Mouse (Mus musculus) forebrain, embryonic 14.5 days (tissue): Measurements from ENCODE around the gene Ttc32. TPM values are rescaled to one million over a fixed set of nuclear protein-coding genes. Genes with fewer than 3 reads are reported as not detected.

Source experiments
- ATAC-seq: fragments of 200-750 bp; cut with Nextera tagmentation; 2 replicates; pipeline ENCODE4 v1.8.0; 2017; ENCODE audit warnings: mild to moderate bottlenecking, moderate library complexity
- DNase-seq: peaks from one replicate; pipeline ENCODE4 v3.0.0-alpha.2; 2015; ENCODE audit warnings: low spot score
- H3K27ac ChIP-seq: fragments of 300-500 bp; sonication (generic); 2 replicates; pipeline ENCODE4 v1.5.1; 2014; ENCODE audit warnings: low read depth, mild to moderate bottlenecking, control low read depth, low read length, moderate library complexity
- H3K27me3 ChIP-seq: fragments of 300-500 bp; sonication (generic); replicated peaks from 2 replicates; pipeline ENCODE4 v1.6.1; 2014; ENCODE audit warnings: low read length, control low read depth, mixed read lengths; ENCODE audit not compliant: control insufficient read depth, insufficient read depth
- H3K36me3 ChIP-seq: fragments of 300-500 bp; sonication (generic); 2 replicates; pipeline ENCODE4 v1.6.1; 2014; ENCODE audit warnings: low read length, control low read depth; ENCODE audit not compliant: control insufficient read depth, insufficient read depth
- H3K4me1 ChIP-seq: fragments of 300-500 bp; sonication (generic); 2 replicates; pipeline ENCODE4 v1.6.1; 2014; ENCODE audit warnings: antibody characterized with exemption, low read length, control low read depth; ENCODE audit not compliant: control insufficient read depth, insufficient read depth
- H3K4me2 ChIP-seq: fragments of 300-500 bp; sonication (generic); 2 replicates; pipeline ENCODE4 v1.6.1; 2014; ENCODE audit warnings: mild to moderate bottlenecking, control low read depth, low read length
- H3K4me3 ChIP-seq: fragments of 300-500 bp; sonication (generic); 2 replicates; pipeline ENCODE4 v1.5.1; 2014; ENCODE audit warnings: low read depth, low read length, control low read depth
- H3K9ac ChIP-seq: fragments of 300-500 bp; sonication (generic); 2 replicates; pipeline ENCODE4 v1.6.1; 2014; ENCODE audit warnings: mild to moderate bottlenecking, low read length, control low read depth, moderate library complexity
- H3K9me3 ChIP-seq: fragments of 300-500 bp; sonication (generic); replicated peaks from 2 replicates; pipeline ENCODE4 v1.6.1; 2016; ENCODE audit warnings: low read length, control low read depth, mixed read lengths; ENCODE audit not compliant: control insufficient read depth
- WGBS: fragments of 180-500 bp; shearing (Covaris S2); extraction: QIAGEN DNeasy Blood & Tissue Kit; methylation state at CpG from one replicate; pipeline ENCODE4 v1.1.7; 2014; 5-methylcytosine and 5-hydroxymethylcytosine counted together
- polyA plus RNA-seq: library from polyadenylated mRNA; unstranded; fragments of >200 nt; fragmentation: Nextera tagmentation; extraction: Ambion mirVana; gene quantifications from 2 replicates; pipeline ENCODE4 v1.2.1, GENCODE M21; 2014

The Ttc32 gene
- polyA plus RNA-seq, 1 experiment from 2014 or later, result 15.5 TPM

DNA sequence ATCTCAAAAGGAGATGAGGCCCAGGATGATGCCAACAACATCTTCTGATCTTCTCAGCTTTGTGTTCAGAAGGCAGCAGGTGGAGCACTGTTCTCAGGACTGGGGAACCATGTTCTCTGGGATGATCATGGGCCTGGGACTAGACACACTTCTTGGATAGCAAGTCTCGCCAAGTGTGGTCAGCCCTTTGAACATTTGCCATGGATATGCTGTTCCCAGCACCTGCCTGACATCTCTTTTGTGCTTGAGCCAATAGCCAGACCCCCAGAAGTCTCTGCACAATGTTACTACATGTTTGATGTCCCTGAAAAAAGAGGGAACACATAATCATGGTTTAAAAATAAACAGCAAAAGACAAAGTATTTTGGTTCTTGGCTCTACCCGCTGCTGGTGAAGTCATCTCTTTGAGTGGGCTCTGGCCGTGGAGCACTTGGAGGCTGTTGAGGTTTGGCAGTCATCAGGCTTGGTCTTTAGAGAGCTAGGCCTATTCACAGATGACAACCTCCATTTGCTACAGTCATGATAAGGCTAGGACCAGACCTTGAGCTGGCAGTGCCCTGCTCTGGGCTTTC is 47.8 kb downstream of the Ttc32 start:
- Histone ChIP-seq H3K9ac (no peak overlapping the region), H3K27ac (no peak overlapping the region), H3K27me3 (no peaks in the 10 kb centered on the region), H3K4me2 (no peak overlapping the region), H3K36me3 (no peaks in the 10 kb centered on the region), H3K4me1 (no peaks in the 10 kb centered on the region), H3K4me3 (no peak overlapping the region), H3K9me3 (no peaks in the 10 kb centered on the region)
- DNase-seq (no peak), ATAC-seq (no peak)
- 95% methylated on average over 3 of the region's 3 CpGs for WGBS

DNA sequence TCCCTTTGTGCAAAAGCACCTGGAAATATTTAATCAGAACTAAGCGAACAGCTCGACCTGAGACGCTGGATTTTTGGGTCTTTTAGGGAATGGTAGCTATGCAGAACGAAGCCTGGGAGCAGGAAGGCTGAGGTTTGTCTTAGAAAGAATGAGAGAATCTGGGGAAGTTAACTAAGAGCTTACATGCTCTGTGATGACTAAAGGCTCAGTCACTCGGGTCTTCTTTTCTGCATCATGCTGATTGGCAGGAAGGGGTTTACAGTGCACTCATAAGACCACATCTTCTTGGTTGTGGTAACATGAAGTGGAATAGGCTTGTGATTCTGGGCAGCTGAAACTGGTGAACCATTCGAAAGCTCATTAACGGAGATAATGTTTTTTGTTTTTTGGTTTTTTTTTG is 60.4 kb downstream of the Ttc32 start:
- Histone ChIP-seq H3K4me3 (no peak overlapping the region), H3K36me3 (no peaks in the 10 kb centered on the region), H3K9ac (no peak overlapping the region), H3K4me2 (no peak overlapping the region), H3K27me3 (no peaks in the 10 kb centered on the region), H3K4me1 (no peaks in the 10 kb centered on the region), H3K27ac (no peak overlapping the region), H3K9me3 (no peaks in the 10 kb centered on the region)
- ATAC-seq, result no peak
- WGBS, result 84% methylated on average over 7 of the region's 7 CpGs
- DNase-seq, result no peak

Other genes starting within 250 kb of the Ttc32 start
- 192 and 199 TPM in 2 replicates for gene Laptm4a, start 108.3 kb upstream of the Ttc32 start, polyA plus RNA-seq
- gene Matn3, start 82.1 kb upstream of the Ttc32 start, polyA plus RNA-seq, result 0.18 TPM in 1 of 2 replicates, not detected in the other
- 21.6 and 24.8 TPM in 2 replicates for gene Wdr35, start 56.1 kb upstream of the Ttc32 start, polyA plus RNA-seq